Mouse (Mus musculus) layer of hippocampus, adult 11-12 months (tissue): ENCODE data around the gene Pwwp2a.

ENCODE experiments used
- DNase-seq: peaks from one replicate; pipeline ENCODE4 v3.0.0; 2022; ENCODE audit warnings: low spot score

Pwwp2a gene

GRCm38 (mm10) chr11:43727796-43728195 is 46.0 kb downstream of the Pwwp2a start:
- no peak for DNase-seq

GRCm38 (mm10) chr11:43728737-43729301 is 47.0 kb downstream of the Pwwp2a start:
- DNase-seq: peak; percentile 21

GRCm38 (mm10) chr11:43747233-43748226 is 65.7 kb downstream of the Pwwp2a start, which contains the start of gene Ttc1:
Gene Ttc1 (minus strand): TSS chr11:43748008.
- DNase-seq: peak; percentile 98

GRCm38 (mm10) chr11:43751542-43751941 is 69.7 kb downstream of the Pwwp2a start:
- no peak for DNase-seq

GRCm38 (mm10) chr11:43754568-43754967 is 72.8 kb downstream of the Pwwp2a start:
- no peak for DNase-seq

- no peak for DNase-seq
Measured at GRCm38 (mm10) chr11:43755411-43755810, 73.6 kb downstream of the Pwwp2a start.

- no peak for DNase-seq
Measured at GRCm38 (mm10) chr11:43758436-43758835, 76.6 kb downstream of the Pwwp2a start.

GRCm38 (mm10) chr11:43766922-43767648 is 85.3 kb downstream of the Pwwp2a start:
- peak; percentile 73 for DNase-seq

- no peak for DNase-seq
Measured at GRCm38 (mm10) chr11:43767749-43768148, 86.0 kb downstream of the Pwwp2a start.

- no peak for DNase-seq
Measured at GRCm38 (mm10) chr11:43770110-43770509, 88.3 kb downstream of the Pwwp2a start.
